Mouse (Mus musculus) liver, embryonic 12.5 days (tissue): ENCODE data around the gene Sept3. TPM values are rescaled to one million over a fixed set of nuclear protein-coding genes. Genes with fewer than 3 reads are reported as not detected.

ENCODE experiments used
- ATAC-seq: fragments of 200-750 bp; cut with Nextera tagmentation; 2 replicates; pipeline ENCODE4 v1.8.0; 2017; ENCODE audit warnings: moderate number of reproducible peaks, mild to moderate bottlenecking, moderate library complexity
- H3K27ac ChIP-seq: fragments of 300-500 bp; sonication (generic); 2 replicates; pipeline ENCODE4 v1.5.1; 2016; ENCODE audit warnings: mild to moderate bottlenecking
- H3K27me3 ChIP-seq: fragments of 300-500 bp; sonication (generic); replicated peaks from 2 replicates; pipeline ENCODE4 v1.6.1; 2016; ENCODE audit warnings: mild to moderate bottlenecking, moderate library complexity
- H3K36me3 ChIP-seq: fragments of 300-500 bp; sonication (generic); 2 replicates; pipeline ENCODE4 v1.6.1; 2016; ENCODE audit warnings: mild to moderate bottlenecking, moderate library complexity
- H3K4me1 ChIP-seq: fragments of 300-500 bp; sonication (generic); 2 replicates; pipeline ENCODE4 v1.6.1; 2016
- H3K4me2 ChIP-seq: fragments of 300-500 bp; sonication (generic); 2 replicates; pipeline ENCODE4 v1.6.1; 2016; ENCODE audit warnings: mild to moderate bottlenecking, moderate library complexity
- H3K4me3 ChIP-seq: fragments of 300-500 bp; sonication (generic); 2 replicates; pipeline ENCODE4 v1.5.1; 2016; ENCODE audit warnings: mild to moderate bottlenecking, moderate library complexity
- H3K9ac ChIP-seq: fragments of 300-500 bp; sonication (generic); 2 replicates; pipeline ENCODE4 v1.6.1; 2016; ENCODE audit warnings: mild to moderate bottlenecking, moderate library complexity
- H3K9me3 ChIP-seq: fragments of 300-500 bp; sonication (generic); replicated peaks from 2 replicates; pipeline ENCODE4 v1.6.1; 2016; ENCODE audit warnings: mild to moderate bottlenecking, moderate library complexity
- WGBS: fragments of 180-500 bp; shearing (Covaris S2); methylation state at CpG from one replicate; pipeline ENCODE4 v1.1.7; 2016; ENCODE audit not compliant: insufficient replicate concordance; 5-methylcytosine and 5-hydroxymethylcytosine counted together
- polyA plus RNA-seq: library from polyadenylated mRNA; unstranded; fragments of >200 nt; fragmentation: Nextera tagmentation; extraction: Ambion mirVana; gene quantifications from 2 replicates; pipeline ENCODE4 v1.2.1, GENCODE M21; 2016

The Sept3 gene
- polyA plus RNA-seq, 1 experiment from 2014 or later: 0.81 TPM

DNA sequence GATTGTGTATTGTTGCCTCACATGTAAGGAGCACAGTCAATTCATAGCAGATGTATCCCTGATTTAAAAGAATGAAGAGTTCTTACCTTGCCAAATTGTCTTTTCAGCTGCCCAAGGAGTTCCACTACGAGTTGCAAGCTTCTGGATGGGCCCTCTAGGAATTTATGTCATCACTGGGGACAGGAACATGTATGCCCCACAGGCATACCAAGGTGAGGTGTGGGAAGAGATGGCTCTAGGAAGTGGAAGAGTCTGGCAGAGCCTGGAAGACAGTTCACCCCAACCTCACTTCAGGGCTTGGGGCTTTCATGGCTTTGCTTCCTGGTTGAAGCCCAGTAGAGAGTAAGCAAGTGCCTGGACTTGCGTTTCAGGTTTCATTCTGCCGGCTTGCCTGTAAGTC is 33.7 kb downstream of the Sept3 start:
- no peak for ATAC-seq
- H3K4me3 ChIP-seq: no peak overlapping the region
- WGBS: 79% methylated on average over 3 of the region's 3 CpGs

DNA sequence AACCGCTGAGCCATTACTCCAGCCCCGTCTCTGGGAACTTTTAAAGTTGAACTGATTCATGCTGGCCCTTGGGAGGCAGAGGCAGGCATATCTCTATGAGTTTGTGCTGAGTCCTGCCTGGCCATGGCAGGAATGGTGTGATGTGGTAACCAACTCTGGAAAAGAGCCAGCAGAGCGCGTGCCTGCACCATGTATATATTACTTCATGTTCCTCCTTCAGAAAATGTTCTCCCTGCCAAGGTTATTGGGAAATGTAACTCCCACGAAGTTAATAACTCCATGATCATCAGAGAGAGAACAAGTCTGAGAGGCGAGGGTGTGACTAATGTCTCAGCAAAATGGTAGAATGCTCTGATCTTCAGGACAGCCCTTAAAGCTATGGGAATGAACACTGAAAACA is 43.1 kb downstream of the Sept3 start:
- Histone ChIP-seq H3K4me2 (no peak overlapping the region), H3K27ac (no peak overlapping the region), H3K4me1 (peaks cover 9% of the 10 kb centered on the region), H3K9ac (no peak overlapping the region), H3K27me3 (no peaks in the 10 kb centered on the region), H3K9me3 (no peaks in the 10 kb centered on the region), H3K4me3 (no peak overlapping the region), H3K36me3 (no peaks in the 10 kb centered on the region)
- ATAC-seq: no peak
- WGBS: 69% methylated on average over 6 of the region's 6 CpGs

More for the DNA sequence above, 33.7 kb downstream of the Sept3 start:
- H3K4me1 ChIP-seq: peaks cover 14% of the 10 kb centered on the region
- no peaks in the 10 kb centered on the region for H3K9me3 ChIP-seq
- H3K9ac ChIP-seq: no peak overlapping the region
- no peaks in the 10 kb centered on the region for H3K36me3 ChIP-seq
- 0 out of 2 replicates have a peak, but pooled peaks cover 7% of the 10 kb centered on the region for H3K27me3 ChIP-seq
- H3K27ac ChIP-seq: no peak overlapping the region
- no peak overlapping the region for H3K4me2 ChIP-seq

DNA sequence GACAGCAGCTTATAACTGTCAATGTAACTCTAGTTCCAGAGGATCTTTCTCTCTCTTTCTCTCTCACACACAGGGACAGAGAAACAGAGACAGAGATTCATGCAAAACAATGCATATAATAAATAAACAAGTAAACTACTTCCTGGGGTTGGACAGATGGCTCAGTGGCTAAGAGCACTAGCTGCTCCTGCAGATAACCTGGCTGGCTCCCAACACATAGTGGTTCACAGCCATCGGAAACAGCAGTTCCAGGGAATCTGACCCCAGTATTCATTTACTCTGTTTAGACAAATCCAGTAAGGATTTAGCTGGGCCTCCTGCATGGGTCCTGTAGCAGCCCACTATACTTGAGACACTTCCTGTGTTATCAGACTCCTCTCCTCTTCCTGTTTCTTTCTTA is 44.9 kb downstream of the Sept3 start:
- Histone ChIP-seq H3K36me3 (no peaks in the 10 kb centered on the region), H3K9me3 (no peaks in the 10 kb centered on the region), H3K9ac (no peak overlapping the region), H3K27ac (no peak overlapping the region), H3K4me1 (peaks cover 5% of the 10 kb centered on the region), H3K27me3 (no peaks in the 10 kb centered on the region), H3K4me3 (no peak overlapping the region), H3K4me2 (no peak overlapping the region)
- 69% methylated on average over 1 of the region's 1 CpGs for WGBS
- no peak for ATAC-seq

DNA sequence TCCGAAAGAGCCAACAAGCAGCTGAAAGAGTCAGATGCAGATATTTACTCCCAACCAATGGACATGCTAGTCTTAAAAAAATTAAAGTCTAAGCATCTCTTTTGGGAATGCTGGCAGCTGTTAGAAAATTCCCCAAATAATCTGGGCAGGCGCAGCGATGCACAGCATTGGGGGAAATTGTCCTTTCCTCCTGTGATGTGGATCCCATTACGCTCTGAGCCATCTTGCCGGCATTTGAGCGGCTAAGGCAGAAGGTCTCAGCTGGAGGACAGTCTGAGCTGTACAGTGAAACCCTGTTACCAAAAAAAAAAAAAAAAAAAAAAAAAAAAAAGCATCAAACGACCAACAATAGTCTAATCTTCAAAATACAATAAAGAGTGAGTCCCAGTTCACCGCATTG is 47.5 kb downstream of the Sept3 start:
- H3K9me3 ChIP-seq: no peaks in the 10 kb centered on the region
- no peak overlapping the region for H3K27ac ChIP-seq
- no peaks in the 10 kb centered on the region for H3K27me3 ChIP-seq
- H3K9ac ChIP-seq: no peak overlapping the region
- ATAC-seq: no peak
- 0 out of 2 replicates have a peak, but pooled peaks cover 4% of the 10 kb centered on the region for H3K4me1 ChIP-seq
- no peaks in the 10 kb centered on the region for H3K36me3 ChIP-seq
- H3K4me3 ChIP-seq: no peak overlapping the region
- H3K4me2 ChIP-seq: no peak overlapping the region
- 72% methylated on average over 8 of the region's 8 CpGs for WGBS

DNA sequence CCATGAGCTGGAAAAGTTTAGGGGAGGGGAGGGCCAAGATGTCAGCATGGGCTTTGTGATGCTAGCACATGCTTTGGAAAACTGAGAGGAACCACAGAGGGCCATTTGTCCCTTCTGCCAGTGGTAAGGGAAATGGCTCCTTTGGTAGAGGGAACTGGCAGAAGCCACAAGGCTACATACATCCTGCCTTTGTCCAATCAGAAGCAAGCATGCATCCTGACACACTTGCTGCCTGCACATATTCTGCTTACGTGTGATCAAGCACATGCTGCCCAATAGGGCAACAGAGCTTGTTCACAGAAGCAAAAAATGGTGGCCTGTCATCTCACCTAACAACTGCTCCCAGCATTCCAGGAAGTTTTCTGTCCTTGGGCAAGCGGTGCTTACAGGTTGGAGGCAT is 50.7 kb downstream of the Sept3 start:
- ATAC-seq: no peak
- H3K27me3 ChIP-seq: no peaks in the 10 kb centered on the region
- H3K27ac ChIP-seq: no peak overlapping the region
- no peak overlapping the region for H3K9ac ChIP-seq
- 61% methylated on average over 2 of the region's 2 CpGs for whole genome bisulfite sequencing
- peaks cover 22% of the 10 kb centered on the region for H3K4me1 ChIP-seq
- H3K36me3 ChIP-seq: peaks cover 22% of the 10 kb centered on the region
- H3K9me3 ChIP-seq: no peaks in the 10 kb centered on the region
- H3K4me3 ChIP-seq: no peak overlapping the region
- no peak overlapping the region for H3K4me2 ChIP-seq

DNA sequence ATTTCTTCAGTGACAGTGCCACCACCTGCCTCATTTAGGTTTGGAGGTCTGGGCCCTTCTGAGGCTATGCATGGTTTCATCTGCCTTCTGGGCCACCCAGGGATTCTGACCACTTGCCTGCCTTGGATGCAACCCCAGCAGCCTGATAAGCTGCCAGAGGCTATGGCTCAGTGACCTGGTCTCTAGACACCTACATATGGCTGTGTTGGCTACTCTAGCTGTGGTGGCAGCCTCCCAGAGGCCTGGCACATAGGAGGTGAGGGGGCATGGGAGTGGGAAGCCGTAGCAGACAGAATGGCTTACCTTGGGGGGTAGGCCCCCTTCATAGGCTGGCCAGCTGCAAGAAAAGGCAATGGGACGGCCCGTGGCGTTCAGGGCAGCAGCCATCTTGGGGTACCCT is 60.5 kb downstream of the Sept3 start:
- no peak for ATAC-seq
- Histone ChIP-seq H3K4me1 (peaks cover 47% of the 10 kb centered on the region), H3K27ac (no peak overlapping the region), H3K4me3 (no peak overlapping the region), H3K4me2 (no peak overlapping the region), H3K9ac (no peak overlapping the region), H3K36me3 (peaks cover 70% of the 10 kb centered on the region), H3K27me3 (no peaks in the 10 kb centered on the region), H3K9me3 (no peaks in the 10 kb centered on the region)
- 88% methylated on average over 4 of the region's 4 CpGs for WGBS

DNA sequence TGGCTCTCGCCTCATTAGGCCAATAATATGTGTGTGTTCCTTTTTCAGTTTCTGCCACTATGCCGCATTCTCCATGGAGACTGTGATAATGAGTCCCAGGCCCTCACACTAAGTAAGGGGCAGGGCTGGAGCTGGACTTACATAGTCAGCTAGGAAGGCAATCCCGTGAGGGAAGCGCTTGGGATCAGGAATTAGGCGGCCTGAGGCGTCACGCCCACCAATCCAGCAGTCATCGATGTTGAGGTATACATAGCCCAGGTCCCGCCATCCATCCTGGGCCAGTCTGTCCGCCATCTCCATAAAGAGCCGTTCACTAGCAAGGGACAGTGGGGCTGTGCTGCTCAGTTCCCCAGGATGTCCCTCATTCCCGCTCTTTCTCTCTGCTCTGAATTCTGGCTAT is 61.9 kb downstream of the Sept3 start:
- Histone ChIP-seq H3K9me3 (no peaks in the 10 kb centered on the region), H3K4me2 (peak overlapping the region; percentile 94), H3K27me3 (no peaks in the 10 kb centered on the region), H3K4me1 (peaks cover 47% of the 10 kb centered on the region), H3K36me3 (peaks cover 56% of the 10 kb centered on the region), H3K9ac (peak overlapping the region; percentile 96), H3K4me3 (peak overlapping the region; percentile 75), H3K27ac (peak overlapping the region; percentile 100; the same call in 1 of the 2 replicates)
- WGBS: 90% methylated on average over 12 of the region's 12 CpGs
- no peak for ATAC-seq

DNA sequence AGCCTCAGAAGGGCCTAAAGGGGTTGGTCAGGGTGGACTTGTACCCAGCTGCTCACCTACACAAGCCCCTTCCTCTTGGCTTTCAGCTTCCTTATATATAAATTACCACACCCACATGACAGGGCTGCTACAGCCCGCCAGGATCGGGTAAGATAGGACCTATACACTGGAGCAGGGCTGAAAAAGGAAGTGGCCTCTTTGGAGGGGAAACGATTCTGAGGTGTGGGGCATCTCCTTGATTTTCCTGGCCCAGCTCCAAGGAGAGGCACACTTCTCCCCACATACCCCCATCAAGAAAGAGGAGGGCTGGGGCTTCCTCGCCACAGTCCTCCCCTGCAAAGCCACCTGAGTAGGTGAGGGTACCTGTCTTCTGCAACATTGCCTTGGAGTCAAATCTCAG is 63.2 kb downstream of the Sept3 start:
- Histone ChIP-seq H3K9ac (peak overlapping the region; percentile 96), H3K27ac (peak overlapping the region; percentile 100), H3K9me3 (no peaks in the 10 kb centered on the region), H3K4me3 (peak overlapping the region; percentile 75), H3K4me2 (peak overlapping the region; percentile 94), H3K4me1 (peaks cover 55% of the 10 kb centered on the region), H3K36me3 (peaks cover 43% of the 10 kb centered on the region), H3K27me3 (no peaks in the 10 kb centered on the region)
- no peak for ATAC-seq
- WGBS: 5% methylated on average over 4 of the region's 4 CpGs

DNA sequence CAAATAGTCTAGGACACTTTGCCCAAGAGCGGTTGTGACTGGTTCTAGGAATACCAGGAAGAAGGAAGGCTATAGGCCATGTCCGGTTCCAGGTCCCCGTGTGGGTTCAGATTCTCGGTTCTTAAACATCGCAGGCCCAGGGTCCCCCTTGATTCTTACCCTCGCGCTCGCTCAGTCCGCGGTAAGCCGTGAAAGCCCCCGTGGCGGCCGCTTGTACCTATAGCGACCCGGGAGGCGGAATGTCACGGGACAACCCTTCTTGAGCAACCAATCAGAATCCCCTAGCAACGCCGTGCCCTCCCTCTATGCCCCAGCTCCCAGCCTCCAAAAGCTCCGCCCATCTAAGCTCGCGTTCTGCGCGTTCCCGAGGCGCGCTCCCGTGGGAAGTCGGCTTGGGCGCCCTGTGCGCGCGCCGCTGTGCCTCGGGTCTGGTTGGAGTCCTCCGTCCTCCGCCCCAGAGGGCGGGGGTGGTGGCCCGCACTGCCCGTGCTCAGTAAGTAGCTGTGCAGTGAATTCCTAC is 64.0 kb downstream of the Sept3 start, which contains the start of the genes Naga, Pheta2 and Smdt1:
TSS of gene Naga (minus strand) at position 333 of the 520 bp plus-strand sequence.
TSS of gene Pheta2 (plus strand) at position 350 of the 520 bp plus-strand sequence.
TSS of gene Smdt1 (plus strand) at position 367 of the 520 bp plus-strand sequence.
- Histone ChIP-seq H3K4me3 (peak within 1 kb of the TSS; percentile 75), H3K4me1 (peaks cover 63% of the 10 kb centered on the region), H3K9me3 (no peaks in the 10 kb centered on the region), H3K27me3 (no peaks in the 10 kb centered on the region), H3K36me3 (peaks cover 44% of the 10 kb centered on the region), H3K27ac (peak within 1 kb of the TSS; percentile 100), H3K4me2 (peak within 1 kb of the TSS; percentile 94), H3K9ac (peak within 1 kb of the TSS; percentile 96)
- under 1% methylated on average over 41 of the region's 41 CpGs for WGBS
- ATAC-seq: peak; percentile 82

DNA sequence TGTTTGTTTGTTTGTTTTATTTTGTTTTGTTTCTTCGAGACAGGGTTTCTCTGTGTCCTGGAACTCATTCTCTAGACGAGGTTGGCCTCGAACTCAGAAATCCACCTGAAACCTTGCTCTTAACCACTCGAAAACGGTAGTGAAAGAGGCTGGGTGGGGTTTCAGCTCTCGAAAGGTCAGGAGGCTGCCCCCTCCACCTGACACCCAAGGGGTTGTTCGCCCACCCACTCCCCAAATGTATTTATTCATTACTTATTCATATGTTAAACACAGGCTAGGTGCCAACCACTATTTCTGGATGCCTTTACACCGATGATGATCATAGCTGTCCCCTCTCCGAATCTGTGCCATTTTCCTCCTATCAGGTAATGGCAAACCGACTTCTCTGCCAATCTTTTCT is 64.5 kb downstream of the Sept3 start:
- H3K9me3 ChIP-seq: no peaks in the 10 kb centered on the region
- H3K36me3 ChIP-seq: peaks cover 44% of the 10 kb centered on the region
- ATAC-seq: no peak
- H3K9ac ChIP-seq: peak overlapping the region; percentile 96
- H3K27ac ChIP-seq: peak overlapping the region; percentile 100
- peaks cover 68% of the 10 kb centered on the region for H3K4me1 ChIP-seq
- H3K4me2 ChIP-seq: peak overlapping the region; percentile 94
- peak overlapping the region; percentile 75 for H3K4me3 ChIP-seq
- 36% methylated on average over 10 of the region's 10 CpGs for WGBS
- no peaks in the 10 kb centered on the region for H3K27me3 ChIP-seq

DNA sequence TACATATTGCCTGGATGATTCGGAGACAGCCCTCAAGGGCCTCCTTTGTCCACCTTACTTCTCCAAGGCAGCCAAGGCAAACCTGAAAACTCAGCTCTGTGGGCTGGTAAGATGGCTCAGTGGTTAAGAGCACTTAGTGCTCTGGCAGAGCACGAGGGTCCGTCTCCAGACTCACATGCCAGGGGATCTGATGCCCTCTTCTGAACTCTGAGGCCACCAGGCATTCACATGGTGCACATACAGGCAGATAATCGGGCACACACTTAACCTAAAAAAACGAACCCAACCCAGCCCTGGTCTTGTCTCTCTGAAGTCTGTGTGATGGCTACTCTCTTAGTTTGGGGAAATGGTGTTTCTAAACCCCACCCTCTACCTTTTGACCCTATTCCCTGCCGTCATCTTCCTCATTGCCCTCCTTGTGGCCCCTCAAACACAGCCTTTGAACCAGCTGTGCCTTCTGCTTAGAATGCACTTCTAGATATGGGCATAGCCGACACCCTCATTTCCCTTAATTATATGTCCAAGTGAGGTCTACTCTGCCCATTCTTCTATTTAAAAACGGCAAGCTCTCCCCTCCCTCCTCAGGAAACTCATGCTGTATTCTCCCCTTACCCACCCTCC is 65.1 kb downstream of the Sept3 start:
- no peak for ATAC-seq
- Histone ChIP-seq H3K9me3 (no peaks in the 10 kb centered on the region), H3K36me3 (peaks cover 44% of the 10 kb centered on the region), H3K27ac (peak overlapping the region; percentile 100), H3K4me2 (peak overlapping the region; percentile 94), H3K4me3 (peak overlapping the region; percentile 78), H3K4me1 (peaks cover 74% of the 10 kb centered on the region), H3K9ac (peak overlapping the region; percentile 96), H3K27me3 (no peaks in the 10 kb centered on the region)
- 39% methylated on average over 8 of the region's 8 CpGs for WGBS

DNA sequence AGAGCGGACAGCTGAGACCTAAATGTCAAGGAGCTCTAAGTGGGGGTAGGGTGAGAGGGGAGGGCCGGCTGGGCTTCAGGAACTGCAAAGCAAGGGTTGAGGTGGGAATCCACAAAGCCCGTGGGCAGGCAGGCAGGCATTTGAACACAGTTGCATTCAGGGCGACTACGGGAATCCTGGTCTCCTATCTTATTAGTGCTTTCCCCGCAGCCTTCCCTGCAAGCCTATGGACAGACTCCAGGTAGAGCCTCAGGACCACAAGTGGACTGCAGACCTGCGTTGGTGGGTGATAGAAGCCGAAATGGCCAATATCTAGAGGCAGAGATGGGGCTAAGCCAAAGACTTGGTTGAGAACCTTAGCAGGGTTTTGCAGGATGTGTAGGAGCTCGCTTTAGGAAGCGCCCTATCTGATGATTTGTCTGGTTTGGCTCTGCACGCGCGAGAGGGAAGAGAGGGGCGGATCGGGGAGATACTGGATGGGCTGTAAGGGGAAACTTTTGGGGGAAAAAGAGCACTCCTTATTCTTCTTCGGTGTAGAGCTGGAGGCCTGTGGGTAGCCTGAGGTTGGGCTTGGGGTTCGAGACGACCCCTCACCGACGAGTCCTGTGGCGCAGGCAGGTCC is 65.8 kb downstream of the Sept3 start:
- Histone ChIP-seq H3K4me1 (peaks cover 81% of the 10 kb centered on the region), H3K4me2 (peak overlapping the region; percentile 94), H3K4me3 (peak overlapping the region; percentile 78), H3K27me3 (no peaks in the 10 kb centered on the region), H3K9ac (peak overlapping the region; percentile 96), H3K27ac (peak overlapping the region; percentile 100), H3K9me3 (no peaks in the 10 kb centered on the region), H3K36me3 (peaks cover 43% of the 10 kb centered on the region)
- no peak for ATAC-seq
- WGBS: 16% methylated on average over 21 of the region's 21 CpGs
